Mouse (Mus musculus): ENCODE data around the gene Atp6v1g2.

- TF ChIP-seq TAL1 (IDR thresholded peaks at IDR 0.05; ENCODE audit: low read length) = no peak
- no peak for TF ChIP-seq GATA1 (IDR thresholded peaks at IDR 0.05; ENCODE audit: low read length)
Measured at GRCm38 (mm10) chr17:35236390-35236746, 2.9 kb downstream of the Atp6v1g2 start.

Data from erythroblast, embryonic 14.5 days (primary cell).